Mouse (Mus musculus): ENCODE data around the gene Slc7a4.
A peak's percentile ranks its signal among the peaks of the same experiment; 100 is the strongest.
"Not testable (repeated sequence)": the region's sequence is repeated elsewhere in the genome, so short reads cannot be mapped to it uniquely, and the experiment has no call there.

Slc7a4 gene

DNA sequence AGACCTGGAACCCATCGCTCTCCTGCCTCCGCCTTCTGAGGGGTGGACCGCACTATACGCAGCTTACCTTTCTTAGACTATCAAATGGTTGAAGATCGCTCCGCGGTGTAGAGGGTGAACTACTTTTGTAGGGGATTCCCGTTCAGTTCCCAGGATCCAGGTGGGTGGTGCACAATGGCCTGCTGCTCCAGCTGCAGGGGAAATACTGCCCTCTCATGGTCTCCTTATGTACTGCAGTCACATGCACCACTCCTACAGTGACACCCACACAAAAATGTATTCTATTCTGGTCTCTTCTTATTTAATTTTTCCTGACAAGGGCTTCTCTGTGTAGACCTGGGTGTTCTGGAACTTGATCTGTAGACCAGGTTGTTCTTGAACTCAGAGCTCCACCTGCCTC, at the start of gene Slc7a4:
Slc7a4 (minus strand) TSS at position 151 of the 400 bp plus-strand sequence.
- DNase-seq (ENCODE audit: low read depth, low spot score) = no peak

DNA sequence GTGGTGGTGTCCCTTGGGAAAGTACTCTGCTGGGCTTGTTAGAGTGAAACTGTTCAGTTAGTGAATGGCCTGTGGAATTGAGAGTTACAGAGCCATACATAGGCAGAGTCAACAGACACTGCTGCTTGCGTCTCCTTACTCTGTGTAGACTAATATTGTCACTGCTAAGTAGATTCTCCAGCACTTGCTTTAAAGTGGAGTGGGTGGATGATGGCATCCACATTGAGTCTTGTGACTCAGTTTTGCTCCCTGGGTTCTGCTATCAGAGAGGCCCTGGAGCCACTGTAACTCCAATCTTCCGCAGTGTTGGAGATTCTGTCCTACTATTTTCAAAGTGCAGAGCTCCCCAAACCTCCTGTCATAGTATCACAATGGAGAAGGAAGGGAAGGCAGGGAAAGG, 49.6 kb upstream of the Slc7a4 start:
- DNase-seq (ENCODE audit: low read depth, low spot score) = no peak

DNA sequence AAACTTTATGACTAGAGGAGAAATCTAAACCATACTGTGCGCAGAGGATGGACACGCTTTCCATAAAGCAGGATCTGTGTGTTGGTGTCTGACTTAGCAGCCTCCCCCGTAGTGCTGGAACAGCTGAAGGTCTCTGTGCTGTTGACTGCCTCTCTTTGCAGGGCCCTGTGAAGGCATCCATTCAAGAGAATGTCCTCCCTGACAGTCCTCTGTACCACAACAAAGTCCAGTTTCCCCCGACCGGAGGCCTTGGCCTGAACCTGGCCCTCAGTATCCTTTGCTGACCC, 43.2 kb upstream of the Slc7a4 start:
- DNase-seq (ENCODE audit: low read depth, low spot score) = no peak

DNA sequence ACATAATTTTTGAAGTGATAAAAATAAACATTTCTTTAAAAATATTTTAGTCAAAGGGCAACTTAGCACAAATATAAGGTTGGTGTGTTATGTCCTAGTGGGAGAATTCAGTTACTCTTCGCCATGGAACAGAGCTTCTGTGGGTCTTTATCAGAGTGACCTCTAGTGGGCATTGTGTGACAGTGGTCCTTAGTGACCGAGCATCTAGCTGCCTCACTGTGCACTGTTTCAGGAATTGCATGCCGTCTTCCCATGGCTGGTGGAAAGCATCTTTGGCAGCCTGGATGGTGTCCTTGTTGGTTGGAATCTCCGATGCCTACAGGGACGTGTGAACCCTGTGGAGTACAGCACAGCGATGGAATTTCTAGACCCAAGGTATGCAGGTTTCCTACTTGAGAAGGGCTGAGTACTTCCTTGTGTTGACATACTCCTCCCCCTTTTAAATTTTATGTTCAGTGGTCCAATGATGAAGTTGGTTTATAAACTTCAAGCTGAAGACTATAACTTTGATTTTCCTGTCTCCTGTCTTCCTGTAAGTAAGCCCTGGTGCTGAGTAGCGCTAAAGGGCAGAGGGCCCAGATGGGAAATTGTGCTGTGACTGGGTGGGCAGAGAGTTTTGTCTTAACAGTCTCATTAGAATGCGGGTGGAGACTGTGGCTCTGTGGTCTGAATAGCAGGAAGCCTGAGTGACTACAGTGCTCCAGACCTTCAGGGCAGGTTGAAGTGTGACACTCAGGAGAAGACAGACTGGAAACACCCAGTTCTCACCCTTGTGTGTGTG, 42.7 kb upstream of the Slc7a4 start:
- DNase-seq (ENCODE audit: low read depth, low spot score) = no peak

DNA sequence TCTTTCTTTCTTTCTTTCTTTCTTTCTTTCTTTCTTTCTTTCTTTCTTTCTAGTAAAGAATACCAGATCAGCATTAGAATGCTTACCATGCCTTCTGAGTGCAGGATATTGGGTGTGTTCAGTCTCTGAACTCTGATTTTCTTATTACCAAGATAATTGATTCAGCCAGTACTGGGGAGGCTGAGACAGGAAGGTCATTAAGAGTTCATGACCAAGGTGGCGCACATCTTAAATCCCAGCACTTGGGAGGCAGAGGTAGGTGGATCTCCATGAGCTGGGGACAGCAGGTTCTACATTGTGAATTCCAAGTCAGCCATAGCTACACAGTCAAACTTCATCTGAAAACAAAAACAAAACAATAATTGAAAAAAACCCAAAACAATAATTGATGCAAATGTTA, 38.9 kb upstream of the Slc7a4 start:
- no peak for DNase-seq (ENCODE audit: low read depth, low spot score)

DNA sequence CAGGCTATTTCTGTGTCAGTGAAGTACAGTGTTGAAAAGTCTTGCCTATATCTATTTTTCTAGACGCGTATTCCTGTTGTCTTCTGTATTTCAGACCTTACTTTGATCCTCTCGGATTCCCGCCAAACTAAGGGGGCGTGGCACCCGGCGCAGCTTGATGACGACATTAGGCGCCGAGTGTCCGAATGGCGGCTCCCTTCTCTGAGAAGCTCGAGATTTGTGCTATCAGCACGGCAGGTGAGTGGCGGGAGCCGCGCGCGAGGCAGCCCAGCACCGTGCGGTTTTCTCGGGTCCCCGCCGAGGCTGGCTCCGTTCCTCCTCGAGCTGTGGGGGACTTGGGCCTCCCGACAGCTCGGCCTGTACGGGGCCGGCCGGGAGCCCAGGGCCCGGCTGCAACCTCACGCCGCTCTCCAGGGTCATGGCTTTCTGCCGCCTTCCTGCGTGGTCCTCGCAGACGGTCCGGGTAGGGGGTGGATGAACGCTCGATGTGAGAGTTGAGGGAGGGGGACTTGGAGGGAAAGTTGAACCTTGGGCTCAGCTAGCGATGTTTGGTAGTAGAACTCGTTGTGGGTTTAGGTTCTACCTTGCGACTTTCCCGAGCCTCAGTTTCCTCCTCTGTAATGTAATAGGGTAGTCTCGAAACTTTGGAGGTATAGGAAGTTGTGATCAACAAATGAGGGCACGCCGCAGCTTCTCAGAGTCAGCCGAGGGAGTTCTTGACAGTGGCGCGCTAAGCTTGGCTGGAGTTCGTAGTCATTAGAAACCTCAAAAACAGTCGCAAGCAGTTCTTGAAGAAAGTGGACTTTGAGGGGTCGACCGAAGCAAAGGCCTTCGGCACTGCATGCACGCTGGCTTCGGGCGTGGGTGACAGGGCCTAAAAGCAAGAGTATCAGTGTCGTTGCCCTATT, 36.4 kb upstream of the Slc7a4 start, which contains the start of gene Smpd4:
Smpd4 (plus strand) TSS at position 157 of the 908 bp plus-strand sequence.
- peak; percentile 67 for DNase-seq (ENCODE audit: low read depth, low spot score)

DNA sequence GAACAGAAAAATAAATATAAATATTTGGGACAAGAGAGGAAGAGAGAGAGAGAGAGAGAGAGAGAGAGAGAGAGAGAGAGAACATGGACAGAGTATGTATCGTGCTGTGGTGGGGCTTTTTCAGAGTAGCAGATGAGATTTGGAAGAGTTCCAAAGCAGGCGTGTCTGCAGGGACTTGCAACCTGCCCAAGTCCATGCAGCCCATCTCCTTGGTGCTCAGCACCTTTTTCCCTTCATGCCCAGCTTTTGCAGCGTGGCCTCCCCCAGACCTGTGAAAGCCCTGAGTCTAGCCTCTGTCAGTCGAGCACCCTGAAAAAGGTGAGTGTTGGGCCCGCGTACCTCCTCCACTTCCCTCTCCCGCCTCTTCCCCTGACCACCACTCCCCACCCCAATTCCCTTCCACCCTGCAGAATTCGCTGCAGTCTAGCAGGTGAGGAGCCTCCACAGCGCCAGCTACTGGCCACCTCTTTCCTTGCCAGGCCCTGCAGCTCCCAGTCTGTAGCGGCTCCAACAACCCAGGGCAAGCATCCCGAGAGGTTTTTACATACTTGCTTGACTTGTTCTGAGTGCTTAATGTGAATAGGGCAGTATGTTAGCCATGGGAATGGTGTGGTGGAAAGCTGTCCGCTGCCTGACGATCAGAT, 35.0 kb upstream of the Slc7a4 start:
- DNase-seq (ENCODE audit: low read depth, low spot score) = no peak

DNA sequence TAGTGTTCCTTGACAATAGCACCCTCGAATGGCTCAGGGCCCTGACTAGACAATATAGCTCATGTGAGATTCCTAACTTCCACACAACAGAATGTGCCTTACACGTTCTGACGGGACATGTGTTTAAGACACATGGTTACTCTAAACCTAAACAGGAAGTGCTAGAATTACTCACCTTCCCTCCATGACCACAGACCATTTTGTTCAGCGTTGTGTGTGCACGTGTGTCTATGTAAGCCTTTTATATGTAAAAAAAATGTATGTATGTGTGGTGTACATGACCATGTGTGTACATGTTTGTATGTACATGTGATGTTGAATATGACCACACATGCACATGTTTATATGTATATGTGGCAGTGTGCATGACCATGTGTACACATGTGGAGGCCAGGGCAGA, 33.2 kb upstream of the Slc7a4 start:
- DNase-seq (ENCODE audit: low read depth, low spot score) = no peak

DNA sequence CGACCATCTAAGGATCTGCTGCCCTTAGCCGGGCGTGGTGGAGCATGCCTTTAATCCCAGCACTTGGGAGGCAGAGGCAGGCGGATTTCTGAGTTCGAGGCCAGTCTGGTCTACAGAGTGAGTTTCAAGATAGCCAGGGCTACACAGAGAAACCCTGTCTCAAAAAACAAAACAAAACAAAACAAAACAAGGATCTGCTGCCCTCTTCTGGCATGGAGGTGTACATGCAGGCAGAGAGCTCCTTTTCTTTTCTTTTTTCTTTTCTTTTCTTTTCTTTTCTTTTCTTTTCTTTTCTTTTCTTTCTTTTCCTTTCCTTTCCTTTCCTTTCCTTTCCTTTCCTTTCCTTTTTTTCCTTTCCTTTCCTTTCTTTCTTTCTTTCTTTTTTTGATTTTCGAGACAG, 31.7 kb upstream of the Slc7a4 start:
- DNase-seq (ENCODE audit: low read depth, low spot score) = not testable (repeated sequence)

DNA sequence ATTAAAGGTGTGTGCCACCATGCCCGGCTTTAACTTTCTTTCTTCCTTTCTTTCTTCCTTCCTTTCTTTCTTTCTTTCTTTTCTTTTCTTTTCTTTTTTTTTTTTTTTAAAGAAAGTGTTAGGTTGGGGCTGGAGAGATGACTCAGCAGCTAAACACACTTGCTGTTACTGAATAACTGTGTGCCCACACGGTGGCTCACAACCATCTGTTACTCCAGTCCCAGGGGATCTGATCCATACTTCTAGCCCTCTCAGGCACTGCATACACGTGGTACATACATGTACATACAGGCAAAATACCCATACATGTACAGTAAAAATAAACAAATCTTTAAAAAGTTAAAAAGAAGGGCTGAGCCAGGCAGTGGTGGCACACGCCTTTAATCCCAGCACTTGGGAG, 28.4 kb upstream of the Slc7a4 start:
- no peak for DNase-seq (ENCODE audit: low read depth, low spot score)

DNA sequence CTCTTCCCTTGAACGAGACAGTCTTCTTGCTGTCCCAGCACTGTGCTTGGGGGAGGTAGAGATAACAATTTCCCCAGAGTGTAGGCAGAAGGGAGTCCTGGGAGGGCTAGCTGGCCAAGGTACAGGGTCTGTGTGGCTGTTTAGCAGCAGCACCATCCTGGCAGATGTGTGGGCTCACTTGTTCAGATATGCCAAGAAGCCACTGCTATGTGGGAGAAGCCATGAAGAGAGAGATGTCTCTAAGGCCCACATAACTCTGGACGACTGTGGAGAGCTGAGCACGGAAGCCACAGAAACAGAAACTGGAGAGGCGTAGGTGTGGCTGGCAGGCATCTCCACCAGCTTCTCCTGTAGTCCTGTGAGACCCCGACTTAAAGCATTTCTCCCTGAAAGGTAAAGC, 22.7 kb upstream of the Slc7a4 start:
- DNase-seq (ENCODE audit: low read depth, low spot score) = no peak

DNA sequence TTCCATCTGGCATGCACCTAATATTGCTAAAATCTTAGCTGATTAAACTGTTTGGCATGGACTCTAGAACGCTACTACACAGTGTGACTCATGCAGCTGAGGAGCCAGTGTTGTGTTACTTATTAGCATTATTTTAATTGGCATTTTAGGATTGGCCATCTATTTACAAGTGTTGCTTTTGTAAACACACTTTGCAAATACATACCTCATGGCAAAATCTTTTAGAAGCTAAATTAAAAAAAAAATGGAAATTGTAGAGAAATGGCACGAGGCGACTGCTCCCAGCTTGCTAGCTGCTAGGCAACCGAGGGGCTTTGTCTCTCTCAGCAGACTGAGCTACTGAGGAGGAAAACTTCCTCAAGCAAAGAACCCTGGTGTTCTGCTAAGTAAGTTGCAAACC, 21.9 kb upstream of the Slc7a4 start:
- no peak for DNase-seq (ENCODE audit: low read depth, low spot score)

DNA sequence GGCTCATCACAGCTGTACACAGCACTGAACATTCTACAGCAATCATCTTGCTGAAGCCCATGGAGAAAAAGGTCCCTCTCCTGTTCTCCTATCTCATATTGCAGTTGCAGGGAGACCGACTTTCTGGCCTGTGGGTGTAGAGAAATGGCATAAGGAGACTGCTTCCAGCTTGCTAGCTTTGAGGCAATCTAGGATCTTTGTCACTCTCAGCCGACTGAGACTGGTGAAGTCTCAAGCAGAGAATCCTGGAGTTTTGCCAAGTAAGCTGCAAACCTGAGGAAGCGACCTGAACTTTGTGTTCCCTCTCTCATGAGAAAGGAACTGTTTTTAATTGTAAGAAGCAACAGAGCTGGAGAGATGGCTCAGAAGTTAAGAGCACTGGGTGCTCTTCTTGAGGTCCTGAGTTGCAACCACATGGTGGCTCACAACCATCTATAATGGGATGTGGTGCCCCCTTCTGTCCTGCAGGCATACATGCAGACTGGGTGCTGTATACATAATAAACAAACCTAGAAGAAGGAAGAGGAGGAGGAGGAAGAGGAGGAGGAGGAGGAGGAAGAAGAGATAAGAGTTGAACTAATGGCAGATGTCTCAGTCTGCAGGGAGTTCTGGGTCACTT, 18.0 kb upstream of the Slc7a4 start:
- no peak for DNase-seq (ENCODE audit: low read depth, low spot score)

DNA sequence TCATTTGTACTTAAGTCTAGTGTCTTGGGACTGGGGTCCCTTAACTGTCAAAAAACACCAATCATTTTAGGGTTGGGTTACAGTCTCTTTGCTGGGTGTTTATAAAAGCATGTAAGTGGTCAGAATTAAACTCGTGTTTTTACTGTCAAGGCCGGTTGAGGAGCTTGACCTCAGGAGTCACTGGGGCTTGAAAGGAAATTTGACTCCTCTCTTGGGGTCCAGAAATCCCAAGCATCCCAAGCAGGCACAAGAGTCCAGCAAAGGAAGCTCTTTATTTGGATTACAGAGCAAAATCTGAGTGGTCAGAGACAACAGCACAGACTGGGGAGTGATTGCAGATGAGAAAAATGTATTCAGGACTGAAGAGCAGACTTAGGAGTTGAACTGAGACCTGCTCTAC, 7.7 kb upstream of the Slc7a4 start:
- no peak for DNase-seq (ENCODE audit: low read depth, low spot score)

DNA sequence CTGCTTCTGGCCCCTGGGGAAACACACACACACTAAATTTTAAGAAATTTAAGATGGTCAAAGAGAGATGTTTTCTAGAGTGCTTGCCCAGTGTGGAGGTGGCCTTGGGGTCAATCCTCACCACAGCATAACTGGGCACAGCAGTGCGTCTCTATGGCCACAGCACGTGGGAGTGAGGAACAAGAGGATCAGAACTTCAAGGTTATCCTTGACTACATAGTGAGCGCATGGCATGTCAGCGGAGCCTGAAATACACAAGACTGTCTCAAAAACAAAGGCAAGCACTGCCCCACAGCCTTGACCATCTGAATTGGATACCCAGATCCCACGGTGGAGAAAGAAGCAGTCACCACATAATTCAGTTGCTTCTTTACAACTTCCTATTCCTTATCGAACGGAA, 1.5 kb upstream of the Slc7a4 start:
- no peak for DNase-seq (ENCODE audit: low read depth, low spot score)

DNA sequence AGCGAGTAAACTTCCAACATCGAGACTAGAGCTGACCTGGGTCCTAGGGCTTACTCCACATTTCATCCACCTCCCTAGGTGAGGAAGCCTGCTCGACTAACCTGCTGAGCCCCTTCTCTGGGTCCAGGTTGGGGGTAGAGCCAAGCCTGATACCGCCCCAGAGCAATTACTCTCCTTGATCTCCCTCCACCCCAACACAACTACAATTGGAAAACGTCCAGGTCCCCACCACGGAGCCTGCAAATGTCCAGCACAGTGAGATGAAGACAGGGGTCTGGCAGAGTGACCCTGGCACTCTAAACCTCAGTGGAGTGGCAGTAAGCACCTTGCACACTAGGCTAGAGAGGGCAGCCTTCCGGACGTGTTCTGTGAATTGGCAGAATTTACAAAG, 6.2 kb downstream of the Slc7a4 start:
- DNase-seq (ENCODE audit: low read depth, low spot score) = no peak

DNA sequence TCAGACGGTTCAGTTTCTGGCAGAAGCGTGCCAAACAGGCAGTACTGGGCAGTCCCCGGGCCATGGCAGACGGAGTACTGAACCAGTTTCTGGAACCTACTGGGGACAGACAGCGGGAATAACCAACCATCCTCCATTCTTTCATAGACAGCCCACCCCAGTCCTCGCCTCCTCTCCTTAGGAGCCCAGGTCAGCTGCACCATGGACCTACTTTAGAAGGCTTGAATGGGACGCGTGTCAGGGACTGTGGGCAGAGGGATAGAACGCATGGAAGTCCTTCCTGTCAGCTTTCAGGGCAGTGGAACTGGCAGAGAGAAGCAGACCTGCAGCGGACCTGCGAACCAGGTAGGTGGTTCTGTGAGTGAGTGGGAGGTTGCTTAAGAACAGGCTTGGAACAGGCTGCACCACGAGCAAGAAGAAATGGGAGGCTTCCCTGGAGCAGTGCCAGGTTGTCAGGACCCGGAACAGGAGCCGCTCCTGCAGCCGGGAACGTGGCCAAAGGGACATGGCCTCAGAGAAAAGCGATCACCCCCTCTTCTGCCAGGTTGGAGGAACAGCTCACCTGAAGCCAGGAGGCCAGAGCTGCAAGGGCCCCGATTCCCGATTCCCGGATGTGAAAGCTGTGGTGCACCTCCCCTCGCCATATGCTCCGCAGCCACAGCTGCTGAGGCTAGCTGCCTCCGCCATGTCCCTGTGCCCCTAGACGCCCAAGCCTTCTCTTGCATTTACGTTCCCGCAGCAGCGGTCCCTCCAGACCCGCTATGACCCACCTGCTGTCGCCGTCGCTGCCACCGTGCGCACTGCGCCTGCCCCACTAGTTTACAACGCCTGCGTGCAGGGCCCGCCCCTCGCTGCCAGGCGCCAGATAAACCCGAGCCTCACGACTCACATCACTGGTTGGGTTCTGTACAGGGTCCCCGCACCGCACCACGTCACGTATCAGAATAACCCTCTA, 6.9 kb downstream of the Slc7a4 start:
- no peak for DNase-seq (ENCODE audit: low read depth, low spot score)

DNA sequence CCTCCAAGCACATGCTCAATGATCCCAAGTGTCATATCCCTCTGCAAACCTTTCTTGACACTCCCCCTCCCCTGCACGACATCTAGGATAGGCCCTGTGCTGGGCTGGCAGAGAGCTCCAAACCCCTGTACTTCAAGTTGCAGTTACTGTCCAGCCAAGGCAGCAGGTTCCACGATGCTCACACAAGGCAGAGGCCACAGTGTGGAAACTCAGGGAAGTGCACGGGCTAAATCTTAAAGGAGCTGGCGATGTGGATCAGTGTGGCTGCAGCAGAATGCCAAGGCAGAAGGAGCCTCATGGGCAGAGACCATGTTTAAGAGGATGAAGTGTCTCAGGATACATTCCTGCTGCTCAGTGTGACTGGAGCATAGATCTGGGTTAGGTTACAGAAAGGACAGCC, 16.8 kb downstream of the Slc7a4 start:
- no peak for DNase-seq (ENCODE audit: low read depth, low spot score)

DNA sequence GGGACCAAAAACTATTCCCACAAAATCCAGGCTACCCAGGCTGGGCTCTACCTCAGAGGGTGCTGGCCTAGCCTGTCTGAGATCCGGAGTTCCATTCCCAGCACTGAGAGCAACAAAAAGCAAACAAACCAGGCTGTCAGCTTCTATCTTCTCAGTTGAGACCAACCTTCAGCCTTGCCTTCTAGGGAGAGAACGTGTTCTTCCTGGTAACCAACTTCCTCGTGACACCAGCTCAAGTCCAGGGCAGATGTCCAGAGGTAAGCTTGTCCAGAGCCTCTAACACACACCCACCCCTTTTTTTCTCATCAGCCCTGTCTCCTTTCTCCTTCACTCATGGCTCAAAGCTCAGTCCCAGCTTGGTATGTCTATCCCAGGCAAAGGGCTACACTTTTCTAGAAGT, 18.2 kb downstream of the Slc7a4 start:
- DNase-seq (ENCODE audit: low read depth, low spot score) = no peak

DNA sequence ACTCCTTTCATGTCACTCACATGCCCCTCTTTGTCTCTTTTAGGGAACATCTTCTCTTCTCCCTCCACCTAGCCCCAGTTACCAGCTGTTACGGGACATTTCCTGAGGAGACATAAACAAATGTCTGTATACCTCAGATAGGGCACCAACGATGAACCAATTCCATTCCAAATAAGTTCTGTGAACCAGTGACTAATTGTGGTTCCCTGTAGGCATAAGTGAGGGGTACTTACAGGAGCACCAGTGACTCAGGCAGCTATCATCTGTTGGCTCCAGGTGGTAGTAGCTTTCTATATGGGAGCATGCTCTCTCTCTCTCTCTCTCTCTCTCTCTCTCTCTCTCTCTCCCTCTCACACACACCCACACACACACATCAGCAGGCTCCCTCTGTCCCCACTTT, 18.8 kb downstream of the Slc7a4 start:
- no peak for DNase-seq (ENCODE audit: low read depth, low spot score)

DNA sequence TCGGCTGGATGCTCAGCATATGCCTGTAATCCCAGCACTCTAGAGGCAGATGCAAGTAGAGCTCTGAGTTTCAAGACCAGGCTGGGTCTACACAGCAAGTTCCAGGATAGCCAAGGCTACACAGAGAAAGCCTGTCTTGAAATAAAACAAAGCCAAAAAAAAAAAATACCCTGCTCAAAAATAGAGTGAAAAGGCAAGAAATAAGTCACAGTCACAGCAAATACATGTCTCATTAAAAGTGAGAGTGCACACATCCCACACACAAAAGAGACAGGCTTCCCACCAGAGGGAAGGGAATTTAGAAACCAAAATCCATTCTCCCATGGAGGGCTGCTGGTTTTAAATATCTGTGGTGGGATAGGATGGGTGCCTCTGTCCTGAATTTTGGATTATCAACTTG, 19.4 kb downstream of the Slc7a4 start:
- DNase-seq (ENCODE audit: low read depth, low spot score) = no peak
